Mouse (Mus musculus) G1E (cell line): ENCODE results near the gene Nyap1.

Experiments
- CTCF ChIP-seq: IDR thresholded peaks from 2 replicates; pipeline ENCODE4 v1.5.1; 2012; ENCODE audit warnings: low read depth, low read length, inconsistent platforms, mixed read lengths
- GATA2 ChIP-seq: IDR thresholded peaks from 2 replicates; pipeline ENCODE4 v1.6.1; 2012; ENCODE audit warnings: low read depth, low read length, inconsistent platforms, borderline replicate concordance

DNA sequence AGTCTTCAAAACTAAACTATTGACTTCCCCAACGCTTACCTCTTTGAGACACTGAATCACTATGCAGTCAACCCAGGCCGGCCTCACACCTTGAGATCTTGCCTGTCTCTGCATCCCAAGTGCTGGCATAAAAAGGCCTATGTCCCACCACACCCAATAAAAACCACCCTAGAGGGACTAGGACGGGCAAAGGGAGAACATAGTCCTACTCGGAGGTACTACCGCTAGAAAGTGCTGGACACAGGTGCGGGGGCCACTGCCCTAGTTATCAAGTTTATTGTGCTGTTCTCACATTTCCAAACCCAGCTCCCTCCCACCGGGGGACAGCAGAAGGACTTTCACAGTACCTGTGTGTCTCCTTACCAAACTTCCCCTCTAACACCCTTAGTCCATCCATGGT lies 40.3 kb upstream of the Nyap1 start:
- TF ChIP-seq CTCF (no peak), GATA2 (no peak)
